Mouse (Mus musculus) spleen, adult 2 months (tissue): ENCODE data around the gene Fam161b.

Experiments
- CTCF ChIP-seq: fragments of 200-500 bp; IDR thresholded peaks from 2 replicates; pipeline ENCODE4 v1.5.1; 2011; ENCODE audit warnings: mild to moderate bottlenecking, inconsistent platforms; ENCODE audit not compliant: insufficient read depth, insufficient read length, insufficient replicate concordance; ENCODE audit errors: extremely low read depth
- POLR2A ChIP-seq: fragments of 200-500 bp; IDR thresholded peaks from 2 replicates; pipeline ENCODE4 v1.6.1; 2011; ENCODE audit warnings: low read depth, low read length, inconsistent platforms

- TF ChIP-seq CTCF = no peak
- TF ChIP-seq POLR2A = no peak
Measured at GRCm38 (mm10) chr12:84373831-84374481, 12.3 kb upstream of the Fam161b start.
